Mouse (Mus musculus) bone marrow macrophage, adult 2 months (primary cell): ENCODE results near the gene Olfr789. TPM values are rescaled to one million over a fixed set of nuclear protein-coding genes. Genes with fewer than 3 reads are reported as not detected.

Experiments
- H3K27ac ChIP-seq: 2 replicates; pipeline ENCODE4 v1.5.1; 2012; ENCODE audit warnings: low read depth, low read length; ENCODE audit not compliant: insufficient read depth
- H3K4me1 ChIP-seq: 2 replicates; pipeline ENCODE4 v1.6.1; 2012; ENCODE audit warnings: low read length; ENCODE audit not compliant: control insufficient read depth, insufficient read depth
- H3K4me3 ChIP-seq: 2 replicates; pipeline ENCODE4 v1.5.1; 2012; ENCODE audit warnings: mild to moderate bottlenecking, low read length, moderate library complexity; ENCODE audit not compliant: insufficient read depth
- CTCF ChIP-seq: IDR thresholded peaks from 2 replicates; pipeline ENCODE4 v1.5.1; 2012; ENCODE audit warnings: low read depth, mild to moderate bottlenecking, low read length, moderate library complexity
- POLR2A ChIP-seq: IDR thresholded peaks from 2 replicates; pipeline ENCODE4 v1.6.1; 2012; ENCODE audit warnings: mild to moderate bottlenecking, low read depth, low read length, borderline replicate concordance
- polyA plus RNA-seq: library from polyadenylated mRNA; stranded (reverse); fragments of >200 nt; gene quantifications from 2 replicates; pipeline ENCODE4 v1.2.4, GENCODE M21; 2012; ENCODE audit not compliant: missing spikeins, insufficient read depth, insufficient read length

Olfr789 gene
- polyA plus RNA-seq, result not detected in 2 replicates

- Histone ChIP-seq H3K4me1 (no peaks in the 10 kb centered on the region), H3K27ac (no peak within 1 kb of the TSS), H3K4me3 (no peak within 1 kb of the TSS)
- no peak for TF ChIP-seq POLR2A
- no peak for TF ChIP-seq CTCF
Measured at GRCm38 (mm10) chr10:129484452-129484851, at the start of gene Olfr789. Gene Olfr789, plus strand, starts transcription at chr10:129484752.

GRCm38 (mm10) chr10:129461562-129461961, 23.0 kb upstream of the Olfr789 start, which contains the start of gene Olfr787:
Gene Olfr787, plus strand, starts transcription at chr10:129461862.
- H3K27ac ChIP-seq, result no peak within 1 kb of the TSS
- no peak within 1 kb of the TSS for H3K4me3 ChIP-seq
- TF ChIP-seq POLR2A (no peak), CTCF (no peak)
- no peaks in the 10 kb centered on the region for H3K4me1 ChIP-seq

- no peak within 1 kb of the TSS for H3K27ac ChIP-seq
- no peak for TF ChIP-seq POLR2A
- TF ChIP-seq CTCF, result no peak
Measured at GRCm38 (mm10) chr10:129470698-129471097, 13.9 kb upstream of the Olfr789 start, which contains the start of gene Olfr788. Gene Olfr788, plus strand, starts transcription at chr10:129470998.

GRCm38 (mm10) chr10:129473256-129473655, 11.3 kb upstream of the Olfr789 start:
- Histone ChIP-seq H3K27ac (peak overlapping the region; percentile 67), H3K4me1 (peaks cover 10% of the 10 kb centered on the region), H3K4me3 (no peak overlapping the region)
- TF ChIP-seq CTCF, result no peak
- no peak for TF ChIP-seq POLR2A

More at GRCm38 (mm10) chr10:129470698-129471097, 13.9 kb upstream of the Olfr789 start, which contains the start of gene Olfr788:
- peaks cover 10% of the 10 kb centered on the region for H3K4me1 ChIP-seq
- no peak within 1 kb of the TSS for H3K4me3 ChIP-seq

GRCm38 (mm10) chr10:129473723-129474122, 10.8 kb upstream of the Olfr789 start:
- TF ChIP-seq CTCF (no peak), POLR2A (no peak)
- Histone ChIP-seq H3K4me3 (no peak overlapping the region), H3K27ac (no peak overlapping the region; the same call in 1 of the 2 replicates), H3K4me1 (peaks cover 10% of the 10 kb centered on the region)

GRCm38 (mm10) chr10:129490101-129490500, 5.5 kb downstream of the Olfr789 start:
- H3K4me1 ChIP-seq, result no peaks in the 10 kb centered on the region
- no peak overlapping the region for H3K27ac ChIP-seq
- H3K4me3 ChIP-seq, result no peak overlapping the region
- TF ChIP-seq CTCF (no peak), POLR2A (no peak)

GRCm38 (mm10) chr10:129498192-129498591, 13.6 kb downstream of the Olfr789 start, which contains the start of gene Olfr790:
Gene Olfr790, plus strand, starts transcription at chr10:129498492.
- TF ChIP-seq POLR2A, result no peak
- no peak for TF ChIP-seq CTCF
- H3K4me1 ChIP-seq, result no peaks in the 10 kb centered on the region
- H3K4me3 ChIP-seq, result no peak within 1 kb of the TSS
- no peak within 1 kb of the TSS for H3K27ac ChIP-seq

- Histone ChIP-seq H3K4me1 (no peaks in the 10 kb centered on the region), H3K4me3 (no peak within 1 kb of the TSS), H3K27ac (no peak within 1 kb of the TSS)
- TF ChIP-seq POLR2A (no peak), CTCF (no peak)
Measured at GRCm38 (mm10) chr10:129521492-129521891, 36.9 kb downstream of the Olfr789 start, which contains the start of gene Olfr791. Gene Olfr791, plus strand, starts transcription at chr10:129521792.

GRCm38 (mm10) chr10:129538862-129539261, 54.3 kb downstream of the Olfr789 start, which contains the start of gene Olfr792:
Gene Olfr792, plus strand, starts transcription at chr10:129539162.
- no peak within 1 kb of the TSS for H3K4me3 ChIP-seq
- no peak for TF ChIP-seq POLR2A
- TF ChIP-seq CTCF, result no peak
- H3K4me1 ChIP-seq, result no peaks in the 10 kb centered on the region
- H3K27ac ChIP-seq, result no peak within 1 kb of the TSS

Other genes starting within 250 kb of the Olfr789 start
- gene Olfr774, start 248.5 kb upstream of the Olfr789 start, polyA plus RNA-seq, result not detected in 2 replicates
- gene Olfr775, start 236.3 kb upstream of the Olfr789 start, polyA plus RNA-seq, result not detected in 2 replicates
- gene Olfr776, start 225.6 kb upstream of the Olfr789 start, polyA plus RNA-seq, result not detected in 2 replicates
- 0.15 TPM in 1 of 2 replicates, not detected in the other for gene Olfr777, start 213.3 kb upstream of the Olfr789 start, polyA plus RNA-seq
- gene Olfr780, start 166.6 kb upstream of the Olfr789 start, polyA plus RNA-seq, result not detected in 2 replicates
- not detected in 2 replicates for gene Olfr781, start 155.9 kb upstream of the Olfr789 start, polyA plus RNA-seq
- not detected in 2 replicates for gene Olfr782, start 135.9 kb upstream of the Olfr789 start, polyA plus RNA-seq
- not detected in 2 replicates for gene Olfr784, start 100.7 kb upstream of the Olfr789 start, polyA plus RNA-seq
- not detected in 2 replicates for gene Olfr785, start 79.3 kb upstream of the Olfr789 start, polyA plus RNA-seq
- gene Olfr786, start 57.4 kb upstream of the Olfr789 start, polyA plus RNA-seq, result not detected in 2 replicates
- gene Olfr787, start 22.9 kb upstream of the Olfr789 start, polyA plus RNA-seq, result not detected in 2 replicates
- gene Olfr788, start 13.8 kb upstream of the Olfr789 start, polyA plus RNA-seq, result not detected in 2 replicates
- not detected in 2 replicates for gene Olfr790, start 13.7 kb downstream of the Olfr789 start, polyA plus RNA-seq
- gene Olfr791, start 37.0 kb downstream of the Olfr789 start, polyA plus RNA-seq, result not detected in 2 replicates
- gene Olfr792, start 54.4 kb downstream of the Olfr789 start, polyA plus RNA-seq, result not detected in 2 replicates
- not detected in 2 replicates for gene Olfr794, start 82.9 kb downstream of the Olfr789 start, polyA plus RNA-seq
- 0.23 TPM in 1 of 2 replicates, not detected in the other for gene Olfr796, start 127.8 kb downstream of the Olfr789 start, polyA plus RNA-seq
- gene Olfr798, start 143.2 kb downstream of the Olfr789 start, polyA plus RNA-seq, result not detected in 2 replicates
- not detected in 2 replicates for gene Olfr799, start 152.7 kb downstream of the Olfr789 start, polyA plus RNA-seq
- gene Olfr800, start 172.9 kb downstream of the Olfr789 start, polyA plus RNA-seq, result not detected in 2 replicates
- not detected in 2 replicates for gene Olfr801, start 189.1 kb downstream of the Olfr789 start, polyA plus RNA-seq
- gene Olfr802, start 203.4 kb downstream of the Olfr789 start, polyA plus RNA-seq, result not detected in 2 replicates
- gene Olfr803, start 209.5 kb downstream of the Olfr789 start, polyA plus RNA-seq, result not detected in 2 replicates
- gene Olfr804, start 218.5 kb downstream of the Olfr789 start, polyA plus RNA-seq, result 0.31 TPM in 1 of 2 replicates, not detected in the other
- not detected in 2 replicates for gene Olfr805, start 244.6 kb downstream of the Olfr789 start, polyA plus RNA-seq